12 mouse cellular contexts compared by ENCODE assay signal in genomic region chr17:86412141-86412540, GRCm38 (mm10).
A peak's percentile ranks its signal among the peaks of the same experiment; 100 is the strongest.
DNase-seq lines count a peak whose midpoint lies in the region; ATAC-seq and TF ChIP-seq lines count a peak whose summit lies in the region.
"Had no signal": no experiment of that assay in that cellular context is flagged by ENCODE, and none has a peak within 500 bp of the region (broad histone marks: within the 10 kb centered on the region; RNA-seq: fewer than 3 reads in every experiment).

No protein-coding gene starts in this region.

- H3K4me3 ChIP-seq in hindbrain, embryonic 10.5 days, result no peak overlapping the region
- no peak overlapping the region for H3K4me3 ChIP-seq in hindbrain, embryonic 16.5 days (ENCODE audit: low read length)
- H3K4me3 ChIP-seq in neural tube, embryonic 11.5 days (ENCODE audit: low read depth, low read length), result no peak overlapping the region
- H3K4me3 ChIP-seq in heart, postnatal 0 days (ENCODE audit: low read depth, low read length), result no peak overlapping the region
- H3K4me3 ChIP-seq in stomach, embryonic 15.5 days (replicated peaks), result no peak overlapping the region
- H3K4me3 ChIP-seq: liver, embryonic 13.5 days; midbrain, embryonic 15.5 days had no signal

- H3K27ac ChIP-seq in hindbrain, embryonic 10.5 days, result peak overlapping the region; percentile 1; the same call in 1 of the 2 replicates
- H3K27ac ChIP-seq in hindbrain, embryonic 16.5 days (ENCODE audit: low read depth, low read length), result no peak overlapping the region
- no peak overlapping the region for H3K27ac ChIP-seq in neural tube, embryonic 11.5 days (ENCODE audit: low read depth, low read length)
- H3K27ac ChIP-seq in heart, postnatal 0 days (ENCODE audit: low read depth), result no peak overlapping the region
- H3K27ac ChIP-seq in stomach, embryonic 15.5 days, result no peak overlapping the region
- H3K27ac ChIP-seq: liver, embryonic 13.5 days; midbrain, embryonic 15.5 days had no signal

- no peak for ATAC-seq in hindbrain, embryonic 16.5 days
- ATAC-seq in neural tube, embryonic 11.5 days (ENCODE audit: insufficient read depth, low FRiP score, low TSS enrichment), result no peak
- peak; percentile 75 for ATAC-seq in heart, postnatal 0 days (ENCODE audit: insufficient read depth, low read depth)
- peak; percentile 61; the same call in 1 of the 2 replicates for ATAC-seq in stomach, embryonic 15.5 days (ENCODE audit: insufficient read depth, low FRiP score, low read depth)
- ATAC-seq in cerebellum, adult (ENCODE audit: insufficient number of reproducible peaks, low FRiP score, low TSS enrichment), result no peak
- no peak for ATAC-seq in megakaryocyte, adult 5-6 weeks (ENCODE audit: poor library complexity, severe bottlenecking)
- ATAC-seq: CD4-positive, CD25-positive, alpha-beta regulatory T cell, adult 4 months; midbrain, embryonic 15.5 days had no signal

- no peak for DNase-seq in hindbrain, embryonic 10.5 days (ENCODE audit: low spot score)
- DNase-seq in neural tube, embryonic 11.5 days (ENCODE audit: low spot score), result peak; percentile 25
- no peak for DNase-seq in neural tube, embryonic 10.5 days (ENCODE audit: extremely low spot score, low spot score)
- DNase-seq in heart, postnatal 0 days (ENCODE audit: low spot score), result peak; percentile 53
- DNase-seq: cerebellum, adult 9-10 months; liver, embryonic 13.5 days had no signal

- TF ChIP-seq EP300 in heart, postnatal 0 days (IDR thresholded peaks at IDR 0.05; ENCODE audit: low read depth), result no peak

- peaks cover 64% of the 10 kb centered on the region for H3K4me1 ChIP-seq in hindbrain, embryonic 10.5 days (replicated peaks)
- H3K4me1 ChIP-seq in hindbrain, embryonic 16.5 days (ENCODE audit: control insufficient read depth, insufficient read depth, low read depth, low read length), result peaks cover 32% of the 10 kb centered on the region
- H3K4me1 ChIP-seq in neural tube, embryonic 11.5 days (ENCODE audit: control insufficient read depth, insufficient read depth, low read length), result peaks cover 26% of the 10 kb centered on the region
- H3K4me1 ChIP-seq in heart, postnatal 0 days (ENCODE audit: control insufficient read depth, insufficient read depth), result peaks cover 17% of the 10 kb centered on the region
- peaks cover 13% of the 10 kb centered on the region for H3K4me1 ChIP-seq in stomach, embryonic 15.5 days
- H3K4me1 ChIP-seq: liver, embryonic 13.5 days had no signal

- H3K36me3 ChIP-seq in hindbrain, embryonic 10.5 days, result no peaks in the 10 kb centered on the region
- no peaks in the 10 kb centered on the region for H3K36me3 ChIP-seq in hindbrain, embryonic 16.5 days (ENCODE audit: control insufficient read depth, insufficient read depth, low read length)
- H3K36me3 ChIP-seq in neural tube, embryonic 11.5 days (ENCODE audit: control insufficient read depth, insufficient read depth, low read length), result no peaks in the 10 kb centered on the region
- no peaks in the 10 kb centered on the region for H3K36me3 ChIP-seq in heart, postnatal 0 days (replicated peaks; ENCODE audit: control insufficient read depth, insufficient read depth, low read length)
- no peaks in the 10 kb centered on the region for H3K36me3 ChIP-seq in stomach, embryonic 15.5 days
- H3K36me3 ChIP-seq: liver, embryonic 13.5 days; midbrain, embryonic 15.5 days had no signal

- WGBS in hindbrain, embryonic 10.5 days, result 79% methylated on average over 6 of the region's 6 CpGs
- WGBS in hindbrain, embryonic 16.5 days, result 50% methylated on average over 6 of the region's 6 CpGs
- 61% methylated on average over 6 of the region's 6 CpGs for WGBS in neural tube, embryonic 11.5 days
- WGBS in heart, postnatal 0 days, result 48% methylated on average over 6 of the region's 6 CpGs
- whole genome bisulfite sequencing in stomach, embryonic 15.5 days, result 48% methylated on average over 6 of the region's 6 CpGs

- peaks cover 30% of the 10 kb centered on the region for H3K27me3 ChIP-seq in hindbrain, embryonic 10.5 days (ENCODE audit: insufficient read depth, poor library complexity, severe bottlenecking)
- H3K27me3 ChIP-seq in hindbrain, embryonic 16.5 days (replicated peaks; ENCODE audit: control insufficient read depth, insufficient read depth, low read length), result no peaks in the 10 kb centered on the region
- no peaks in the 10 kb centered on the region for H3K27me3 ChIP-seq in neural tube, embryonic 11.5 days (ENCODE audit: control insufficient read depth, insufficient read depth, low read length)
- H3K27me3 ChIP-seq in heart, postnatal 0 days (ENCODE audit: control insufficient read depth, insufficient read depth, low read length), result no peaks in the 10 kb centered on the region
- H3K27me3 ChIP-seq in stomach, embryonic 15.5 days (replicated peaks), result no peaks in the 10 kb centered on the region
- H3K27me3 ChIP-seq: liver, embryonic 13.5 days; midbrain, embryonic 15.5 days had no signal

- no peak overlapping the region for H3K4me2 ChIP-seq in hindbrain, embryonic 16.5 days (ENCODE audit: low read length)
- no peak overlapping the region for H3K4me2 ChIP-seq in neural tube, embryonic 11.5 days (ENCODE audit: low read depth)
- H3K4me2 ChIP-seq in heart, postnatal 0 days (ENCODE audit: low read depth, low read length), result no peak overlapping the region
- H3K4me2 ChIP-seq in stomach, embryonic 15.5 days, result no peak overlapping the region
- H3K4me2 ChIP-seq: liver, embryonic 13.5 days; midbrain, embryonic 15.5 days had no signal

- no peak overlapping the region for H3K9ac ChIP-seq in hindbrain, embryonic 16.5 days (ENCODE audit: low read depth, low read length)
- no peak overlapping the region for H3K9ac ChIP-seq in neural tube, embryonic 11.5 days (ENCODE audit: low read length)
- H3K9ac ChIP-seq in heart, postnatal 0 days (replicated peaks; ENCODE audit: low read depth, low read length), result no peak overlapping the region
- H3K9ac ChIP-seq in stomach, embryonic 15.5 days, result no peak overlapping the region
- H3K9ac ChIP-seq: liver, embryonic 13.5 days; midbrain, embryonic 15.5 days had no signal

- TF ChIP-seq CTCF in heart, postnatal 0 days (IDR thresholded peaks at IDR 0.05; ENCODE audit: low read depth), result no peak

- no peaks in the 10 kb centered on the region for H3K9me3 ChIP-seq in hindbrain, embryonic 10.5 days
- H3K9me3 ChIP-seq in hindbrain, embryonic 16.5 days (ENCODE audit: control insufficient read depth, low read length), result no peaks in the 10 kb centered on the region
- H3K9me3 ChIP-seq in neural tube, embryonic 11.5 days (ENCODE audit: control insufficient read depth, low read length), result no peaks in the 10 kb centered on the region
- no peaks in the 10 kb centered on the region for H3K9me3 ChIP-seq in heart, postnatal 0 days (replicated peaks; ENCODE audit: control insufficient read depth, low read length)
- H3K9me3 ChIP-seq in stomach, embryonic 15.5 days, result no peaks in the 10 kb centered on the region
- H3K9me3 ChIP-seq: liver, embryonic 13.5 days; midbrain, embryonic 15.5 days had no signal

Comparison
In these comparisons a context has a peak if more than half of its experiments do, and no peak if none do; other contexts are left out.
1. DNase-seq: peak in neural tube, embryonic 11.5 days (single experiment) and heart, postnatal 0 days (single experiment); none in hindbrain, embryonic 10.5 days (single experiment) and neural tube, embryonic 10.5 days (single experiment).
2. ATAC-seq: peak in heart, postnatal 0 days (single experiment) and stomach, embryonic 15.5 days (single experiment); none in hindbrain, embryonic 16.5 days (single experiment), neural tube, embryonic 11.5 days (single experiment), cerebellum, adult (single experiment) and megakaryocyte, adult 5-6 weeks (single experiment).